ENCODE assay signal across 9 mouse cellular contexts in genomic region chr12:76592213-76592612, GRCm38 (mm10).
A peak's percentile ranks its signal among the peaks of the same experiment; 100 is the strongest.
DNase-seq lines count a peak whose midpoint lies in the region; ATAC-seq and TF ChIP-seq lines count a peak whose summit lies in the region.
"Had no signal": no experiment of that assay in that cellular context is flagged by ENCODE, and none has a peak within 500 bp of the region (broad histone marks: within the 10 kb centered on the region; RNA-seq: fewer than 3 reads in every experiment).

No protein-coding gene starts in this region.

- H3K4me3 ChIP-seq in heart, postnatal 0 days (ENCODE audit: low read depth, low read length): no peak overlapping the region
- H3K4me3 ChIP-seq in heart, embryonic 12.5 days: no peak overlapping the region
- H3K4me3 ChIP-seq: neural tube, embryonic 13.5 days had no signal

- peak; percentile 76 for TF ChIP-seq CTCF in heart, postnatal 0 days (IDR thresholded peaks at IDR 0.05; ENCODE audit: low read depth)

- no peaks in the 10 kb centered on the region for H3K4me1 ChIP-seq in heart, postnatal 0 days (ENCODE audit: control insufficient read depth, insufficient read depth)
- H3K4me1 ChIP-seq in heart, embryonic 12.5 days (replicated peaks): peaks cover 34% of the 10 kb centered on the region

- no peak for DNase-seq in heart, postnatal 0 days (ENCODE audit: low spot score)
- DNase-seq in right cerebral cortex, postnatal 4 days: peak; percentile 55
- no peak for DNase-seq in right cerebral cortex, adult 18-20 months
- DNase-seq in c-Kit-positive CD71-positive TER-119-negative erythroid progenitor cells, embryonic 14.5 days (ENCODE audit: low read depth): peak; percentile 57
- DNase-seq in kidney, postnatal 14 days: peak; percentile 48
- peak; percentile 46 for DNase-seq in skeletal muscle tissue, adult 2 months (ENCODE audit: low read depth, low spot score)

- no peak overlapping the region for H3K4me2 ChIP-seq in heart, postnatal 0 days (ENCODE audit: low read depth, low read length)
- no peak overlapping the region for H3K4me2 ChIP-seq in heart, embryonic 12.5 days
- H3K4me2 ChIP-seq: neural tube, embryonic 13.5 days had no signal

- no peak overlapping the region for H3K9ac ChIP-seq in heart, postnatal 0 days (replicated peaks; ENCODE audit: low read depth, low read length)
- H3K9ac ChIP-seq in heart, embryonic 12.5 days: no peak overlapping the region
- H3K9ac ChIP-seq: neural tube, embryonic 13.5 days had no signal

- no peak for TF ChIP-seq EP300 in heart, postnatal 0 days (IDR thresholded peaks at IDR 0.05; ENCODE audit: low read depth)

- 33% methylated on average over 1 of the region's 1 CpGs for WGBS in heart, postnatal 0 days
- 47% methylated on average over 1 of the region's 1 CpGs for WGBS in heart, embryonic 12.5 days

- H3K27me3 ChIP-seq in heart, postnatal 0 days (ENCODE audit: control insufficient read depth, insufficient read depth, low read length): no peaks in the 10 kb centered on the region
- no peaks in the 10 kb centered on the region for H3K27me3 ChIP-seq in heart, embryonic 12.5 days (replicated peaks)
- H3K27me3 ChIP-seq: neural tube, embryonic 13.5 days had no signal

- H3K27ac ChIP-seq in heart, postnatal 0 days (ENCODE audit: low read depth): no peak overlapping the region
- no peak overlapping the region for H3K27ac ChIP-seq in heart, embryonic 12.5 days (ENCODE audit: poor library complexity, severe bottlenecking)
- H3K27ac ChIP-seq: neural tube, embryonic 13.5 days had no signal

- ATAC-seq in heart, postnatal 0 days (ENCODE audit: insufficient read depth, low read depth): no peak
- no peak for ATAC-seq in heart, embryonic 12.5 days (ENCODE audit: insufficient number of reproducible peaks, low FRiP score)
- ATAC-seq in megakaryocyte, adult 5-6 weeks (ENCODE audit: poor library complexity, severe bottlenecking): no peak

- 0 out of 2 replicates have a peak, but pooled peaks cover 5% of the 10 kb centered on the region for H3K36me3 ChIP-seq in heart, postnatal 0 days (replicated peaks; ENCODE audit: control insufficient read depth, insufficient read depth, low read length)
- no peaks in the 10 kb centered on the region for H3K36me3 ChIP-seq in heart, embryonic 12.5 days
- H3K36me3 ChIP-seq: neural tube, embryonic 13.5 days had no signal

- H3K9me3 ChIP-seq in heart, postnatal 0 days (replicated peaks; ENCODE audit: control insufficient read depth, low read length): no peaks in the 10 kb centered on the region
- no peaks in the 10 kb centered on the region for H3K9me3 ChIP-seq in heart, embryonic 12.5 days (replicated peaks)
- H3K9me3 ChIP-seq: neural tube, embryonic 13.5 days had no signal

Comparison
In these comparisons a context has a peak if more than half of its experiments do, and no peak if none do; other contexts are left out.
1. DNase-seq: peak in right cerebral cortex, postnatal 4 days (single experiment), c-Kit-positive CD71-positive TER-119-negative erythroid progenitor cells, embryonic 14.5 days (single experiment), kidney, postnatal 14 days (single experiment) and skeletal muscle tissue, adult 2 months (single experiment); none in heart, postnatal 0 days (single experiment) and right cerebral cortex, adult 18-20 months (single experiment).